Mouse (Mus musculus): ENCODE measurements around the gene Slc9a8. TPM values are rescaled to one million over a fixed set of nuclear protein-coding genes. Genes with fewer than 3 reads are reported as not detected.

The Slc9a8 gene
- polyA plus RNA-seq, 1 experiment: 47.7 TPM

GRCm38 (mm10) chr2:167445911-167446780, 24.6 kb downstream of the Slc9a8 start:
- WGBS: 73% methylated on average over 20 of the region's 20 CpGs
- Histone ChIP-seq H3K27ac (ENCODE audit: insufficient read depth, low read length) (no peak overlapping the region), H3K27me3 (ENCODE audit: control insufficient read depth, insufficient read depth, low read length) (no peaks in the 10 kb centered on the region), H3K36me3 (ENCODE audit: control insufficient read depth, insufficient read depth, low read length) (peaks cover 38% of the 10 kb centered on the region), H3K4me1 (ENCODE audit: control insufficient read depth, insufficient read depth, insufficient read length) (no peaks in the 10 kb centered on the region), H3K4me3 (ENCODE audit: extremely low read depth, insufficient read depth, insufficient read length) (no peak overlapping the region)
- DNase-seq (ENCODE audit: low read depth in 1 of 2, low spot score in 2 of 2): no peak
- TF ChIP-seq CTCF (IDR thresholded peaks at IDR 0.05; ENCODE audit: extremely low read depth, insufficient read depth, insufficient read length, insufficient replicate concordance) (no peak), POLR2A (IDR thresholded peaks at IDR 0.05; ENCODE audit: low read depth, low read length) (no peak)

GRCm38 (mm10) chr2:167447207-167447606, 25.7 kb downstream of the Slc9a8 start:
- H3K27me3 ChIP-seq (ENCODE audit: control insufficient read depth, insufficient read depth, low read length): no peaks in the 10 kb centered on the region
- H3K36me3 ChIP-seq (ENCODE audit: control insufficient read depth, insufficient read depth, low read length): peaks cover 35% of the 10 kb centered on the region
- no peak overlapping the region for H3K4me3 ChIP-seq (ENCODE audit: extremely low read depth, insufficient read depth, insufficient read length)

GRCm38 (mm10) chr2:167447629-167448028, 26.1 kb downstream of the Slc9a8 start:
- Histone ChIP-seq H3K4me1 (ENCODE audit: control insufficient read depth, insufficient read depth, insufficient read length) (no peaks in the 10 kb centered on the region), H3K4me3 (ENCODE audit: extremely low read depth, insufficient read depth, insufficient read length) (no peak overlapping the region), H3K36me3 (ENCODE audit: control insufficient read depth, insufficient read depth, low read length) (peaks cover 35% of the 10 kb centered on the region), H3K27ac (ENCODE audit: insufficient read depth, low read length) (no peak overlapping the region; the same call in 1 of the 2 replicates), H3K27me3 (ENCODE audit: control insufficient read depth, insufficient read depth, low read length) (no peaks in the 10 kb centered on the region)
- 85% methylated on average over 8 of the region's 8 CpGs for WGBS
- DNase-seq (ENCODE audit: low read depth in 1 of 2, low spot score in 2 of 2): no peak
- TF ChIP-seq POLR2A (IDR thresholded peaks at IDR 0.05; ENCODE audit: low read depth, low read length) (no peak), CTCF (IDR thresholded peaks at IDR 0.05; ENCODE audit: extremely low read depth, insufficient read depth, insufficient read length, insufficient replicate concordance) (no peak)

More at GRCm38 (mm10) chr2:167447207-167447606, 25.7 kb downstream of the Slc9a8 start:
- no peak for TF ChIP-seq POLR2A (IDR thresholded peaks at IDR 0.05; ENCODE audit: low read depth, low read length)
- no peak for TF ChIP-seq CTCF (IDR thresholded peaks at IDR 0.05; ENCODE audit: extremely low read depth, insufficient read depth, insufficient read length, insufficient replicate concordance)
- no peaks in the 10 kb centered on the region for H3K4me1 ChIP-seq (ENCODE audit: control insufficient read depth, insufficient read depth, insufficient read length)
- 90% methylated on average over 7 of the region's 7 CpGs for whole genome bisulfite sequencing
- no peak for DNase-seq (ENCODE audit: low read depth in 1 of 2, low spot score in 2 of 2)
- no peak overlapping the region for H3K27ac ChIP-seq (ENCODE audit: insufficient read depth, low read length)

GRCm38 (mm10) chr2:167449331-167450275, 28.1 kb downstream of the Slc9a8 start:
- Histone ChIP-seq H3K36me3 (ENCODE audit: control insufficient read depth, insufficient read depth, low read length) (peaks cover 36% of the 10 kb centered on the region), H3K4me1 (ENCODE audit: control insufficient read depth, insufficient read depth, insufficient read length) (no peaks in the 10 kb centered on the region), H3K4me3 (ENCODE audit: extremely low read depth, insufficient read depth, insufficient read length) (no peak overlapping the region), H3K27ac (ENCODE audit: insufficient read depth, low read length) (no peak overlapping the region), H3K27me3 (ENCODE audit: control insufficient read depth, insufficient read depth, low read length) (no peaks in the 10 kb centered on the region)
- no peak for DNase-seq (ENCODE audit: low read depth in 1 of 2, low spot score in 2 of 2)
- no peak for TF ChIP-seq CTCF (IDR thresholded peaks at IDR 0.05; ENCODE audit: extremely low read depth, insufficient read depth, insufficient read length, insufficient replicate concordance)
- no peak for TF ChIP-seq POLR2A (IDR thresholded peaks at IDR 0.05; ENCODE audit: low read depth, low read length)
- 94% methylated on average over 21 of the region's 21 CpGs for WGBS

GRCm38 (mm10) chr2:167450647-167451046, 29.1 kb downstream of the Slc9a8 start:
- no peak for DNase-seq (ENCODE audit: low read depth in 1 of 2, low spot score in 2 of 2)
- no peak overlapping the region for H3K27ac ChIP-seq (ENCODE audit: insufficient read depth, low read length)
- no peak for TF ChIP-seq CTCF (IDR thresholded peaks at IDR 0.05; ENCODE audit: extremely low read depth, insufficient read depth, insufficient read length, insufficient replicate concordance)
- TF ChIP-seq POLR2A (IDR thresholded peaks at IDR 0.05; ENCODE audit: low read depth, low read length): no peak
- H3K36me3 ChIP-seq (ENCODE audit: control insufficient read depth, insufficient read depth, low read length): peaks cover 38% of the 10 kb centered on the region
- H3K4me3 ChIP-seq (ENCODE audit: extremely low read depth, insufficient read depth, insufficient read length): no peak overlapping the region
- H3K27me3 ChIP-seq (ENCODE audit: control insufficient read depth, insufficient read depth, low read length): no peaks in the 10 kb centered on the region
- WGBS: 94% methylated on average over 8 of the region's 8 CpGs
- H3K4me1 ChIP-seq (ENCODE audit: control insufficient read depth, insufficient read depth, insufficient read length): no peaks in the 10 kb centered on the region

GRCm38 (mm10) chr2:167453814-167454213, 32.3 kb downstream of the Slc9a8 start:
- no peak for DNase-seq (ENCODE audit: low read depth in 1 of 2, low spot score in 2 of 2)
- H3K4me1 ChIP-seq (ENCODE audit: control insufficient read depth, insufficient read depth, insufficient read length): no peaks in the 10 kb centered on the region
- no peak for TF ChIP-seq POLR2A (IDR thresholded peaks at IDR 0.05; ENCODE audit: low read depth, low read length)
- TF ChIP-seq CTCF (IDR thresholded peaks at IDR 0.05; ENCODE audit: extremely low read depth, insufficient read depth, insufficient read length, insufficient replicate concordance): no peak
- peaks cover 44% of the 10 kb centered on the region for H3K36me3 ChIP-seq (ENCODE audit: control insufficient read depth, insufficient read depth, low read length)
- WGBS: 92% methylated on average over 3 of the region's 3 CpGs
- no peak overlapping the region for H3K27ac ChIP-seq (ENCODE audit: insufficient read depth, low read length)
- no peaks in the 10 kb centered on the region for H3K27me3 ChIP-seq (ENCODE audit: control insufficient read depth, insufficient read depth, low read length)
- H3K4me3 ChIP-seq (ENCODE audit: extremely low read depth, insufficient read depth, insufficient read length): no peak overlapping the region

Data from spleen, adult 2 months (tissue).